Mouse (Mus musculus) Muller cell, postnatal 12 days (primary cell): ENCODE results near the gene Cant1.

Source experiments
- DNase-seq: peaks from one replicate; pipeline ENCODE4 v3.0.0-alpha.2; 2015; ENCODE audit errors: inconsistent ontology term

Cant1 gene

GRCm38 (mm10) chr11:118374506-118374905, 44.4 kb downstream of the Cant1 start:
- DNase-seq, result no peak

GRCm38 (mm10) chr11:118372641-118373040, 46.2 kb downstream of the Cant1 start:
- DNase-seq, result no peak

GRCm38 (mm10) chr11:118371876-118372275, 47.0 kb downstream of the Cant1 start:
- DNase-seq, result no peak

- no peak for DNase-seq
Measured at GRCm38 (mm10) chr11:118369657-118370056, 49.2 kb downstream of the Cant1 start.

GRCm38 (mm10) chr11:118369251-118369650, 49.6 kb downstream of the Cant1 start:
- no peak for DNase-seq

DNA sequence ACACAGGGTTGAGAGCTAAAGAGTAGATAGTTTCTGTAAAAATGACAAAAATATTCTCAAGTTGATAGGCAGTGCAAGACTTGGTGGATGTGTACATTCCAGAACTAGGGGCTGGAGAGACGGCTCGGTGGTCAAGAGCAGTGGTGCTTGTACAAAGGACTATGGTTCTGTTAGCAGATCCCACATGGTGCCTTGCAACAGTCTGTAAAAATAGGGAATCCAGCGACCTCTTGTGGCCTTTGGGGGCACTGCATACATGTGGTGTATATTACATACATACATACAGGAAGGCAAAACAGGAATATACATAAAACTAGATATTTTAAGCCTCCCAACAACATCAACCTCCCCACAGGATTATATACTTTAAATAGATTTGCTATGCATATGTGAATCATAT, 50.6 kb downstream of the Cant1 start:
- no peak for DNase-seq

- no peak for DNase-seq
Measured at GRCm38 (mm10) chr11:118366559-118366958, 52.3 kb downstream of the Cant1 start.

- DNase-seq, result no peak
Measured at GRCm38 (mm10) chr11:118366108-118366507, 52.8 kb downstream of the Cant1 start.

DNA sequence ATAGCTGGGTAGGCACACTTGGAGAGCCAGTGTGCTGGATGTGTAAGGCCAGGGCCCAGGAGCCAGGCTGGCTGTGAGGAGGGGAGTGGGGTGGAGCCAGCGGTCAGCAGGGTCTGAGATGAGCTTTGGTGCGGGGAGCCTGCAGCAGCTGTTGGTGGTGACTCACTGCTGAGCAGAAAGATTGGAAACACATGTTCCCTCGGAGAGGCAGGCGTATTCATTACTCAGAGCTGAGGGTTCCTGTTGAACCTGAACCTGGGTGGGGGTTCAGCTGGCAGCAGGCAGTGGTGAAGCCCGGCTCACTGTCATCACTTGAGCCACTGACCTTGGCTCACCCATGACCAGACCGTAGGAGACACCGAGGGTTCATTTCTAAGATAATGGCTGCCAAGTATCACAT, 53.7 kb downstream of the Cant1 start:
- DNase-seq, result peak; percentile 80

GRCm38 (mm10) chr11:118364021-118364420, 54.9 kb downstream of the Cant1 start:
- no peak for DNase-seq

DNA sequence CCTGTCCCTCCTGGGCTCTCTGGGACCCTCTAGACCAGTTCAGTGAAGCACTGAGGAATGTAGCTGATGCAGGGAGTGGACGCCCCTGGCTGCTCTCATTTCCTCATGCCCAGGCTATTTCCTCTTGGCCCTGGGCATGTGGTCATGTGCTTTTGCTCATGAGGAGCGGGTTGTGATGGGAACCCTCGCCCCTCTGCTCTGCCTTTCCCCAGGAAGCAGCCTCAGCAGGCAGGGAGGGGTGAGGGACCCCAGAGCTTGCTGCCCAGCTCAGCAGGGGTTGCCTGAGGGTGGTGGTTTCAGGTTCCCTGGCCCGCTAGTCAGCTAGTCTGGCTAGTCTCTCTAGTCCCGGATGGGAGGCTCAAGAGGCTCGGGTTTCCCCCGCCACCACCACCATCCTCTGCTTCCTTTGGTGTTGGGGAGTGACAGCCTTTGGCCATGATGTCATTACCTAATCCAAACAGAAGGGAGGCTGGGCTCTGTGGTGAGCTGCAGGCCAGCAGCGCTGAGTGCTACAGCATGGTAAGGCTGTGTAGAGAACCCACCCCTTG, 55.8 kb downstream of the Cant1 start:
- peak; percentile 85 for DNase-seq

- no peak for DNase-seq
Measured at GRCm38 (mm10) chr11:118362501-118362900, 56.4 kb downstream of the Cant1 start.

DNA sequence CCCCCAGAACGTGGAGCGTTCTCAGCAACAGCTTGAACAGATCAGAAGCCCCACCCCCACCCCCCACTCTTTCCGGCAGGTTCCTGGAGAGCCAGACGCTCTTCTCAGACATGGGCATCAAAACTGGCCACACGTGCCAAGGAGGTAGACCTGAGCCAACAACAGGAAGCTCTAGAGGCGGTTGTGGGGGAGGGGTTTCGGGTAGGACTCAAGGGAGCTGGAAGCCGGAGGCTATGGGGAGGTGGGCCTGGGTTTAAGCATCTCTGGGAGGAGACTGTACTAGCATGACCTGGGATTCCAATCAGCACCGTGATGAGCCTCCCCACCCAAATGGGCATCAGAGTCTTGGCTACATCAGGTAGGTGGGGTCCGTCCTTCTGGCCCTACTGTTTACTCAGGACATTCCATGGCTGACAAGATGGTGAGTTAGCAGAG, 58.0 kb downstream of the Cant1 start:
- no peak for DNase-seq

- DNase-seq, result no peak
Measured at GRCm38 (mm10) chr11:118360491-118360890, 58.4 kb downstream of the Cant1 start.
